10 mouse cellular contexts compared by ENCODE assay signal in the genomic region with DNA sequence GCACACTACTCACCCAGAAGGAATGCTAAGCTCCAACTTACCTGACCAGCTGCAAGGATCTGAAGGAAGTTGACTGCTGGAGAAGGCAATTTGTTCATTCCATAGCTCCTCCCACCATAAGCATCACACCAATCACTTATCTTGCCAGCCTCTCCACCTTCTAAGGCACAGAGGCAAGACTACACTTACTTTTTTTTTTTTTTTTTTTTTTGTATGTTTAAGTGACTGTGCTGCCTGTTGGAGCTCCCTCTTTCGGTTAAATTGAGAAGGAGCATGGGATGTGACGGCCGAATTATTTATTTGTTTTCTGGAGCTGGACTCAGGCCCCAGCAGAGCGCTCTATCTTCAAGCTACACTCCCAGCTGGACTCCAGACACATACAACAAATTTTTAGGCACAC. TPM values are rescaled to one million over a fixed set of nuclear protein-coding genes. Genes with fewer than 3 reads are reported as not detected.
DNase-seq lines count a peak whose midpoint lies in the region; ATAC-seq lines count a peak whose summit lies in the region.
"Had no signal": no experiment of that assay in that cellular context is flagged by ENCODE, and none has a peak within 500 bp of the region (broad histone marks: within the 10 kb centered on the region; RNA-seq: fewer than 3 reads in every experiment).

No protein-coding gene starts in this region.

- no peaks in the 10 kb centered on the region for H3K36me3 ChIP-seq in kidney, embryonic 14.5 days (ENCODE audit: control insufficient read depth, insufficient read depth, low read length)
- no peaks in the 10 kb centered on the region for H3K36me3 ChIP-seq in hindbrain, embryonic 10.5 days
- H3K36me3 ChIP-seq: embryonic facial prominence, embryonic 13.5 days; liver, embryonic 13.5 days had no signal

- no peak overlapping the region for H3K27ac ChIP-seq in kidney, embryonic 14.5 days (ENCODE audit: low read depth, low read length)
- no peak overlapping the region for H3K27ac ChIP-seq in hindbrain, embryonic 10.5 days
- H3K27ac ChIP-seq: embryonic facial prominence, embryonic 13.5 days; liver, embryonic 13.5 days had no signal

- no peak overlapping the region for H3K4me3 ChIP-seq in kidney, embryonic 14.5 days (ENCODE audit: low read length)
- H3K4me3 ChIP-seq in hindbrain, embryonic 10.5 days, result no peak overlapping the region
- H3K4me3 ChIP-seq: embryonic facial prominence, embryonic 13.5 days; liver, embryonic 13.5 days had no signal

- H3K9ac ChIP-seq in kidney, embryonic 14.5 days (ENCODE audit: low read depth, low read length), result no peak overlapping the region
- H3K9ac ChIP-seq: embryonic facial prominence, embryonic 13.5 days; liver, embryonic 13.5 days had no signal

- WGBS in kidney, embryonic 14.5 days, result 42% methylated on average over 4 of the region's 4 CpGs
- 24% methylated on average over 4 of the region's 4 CpGs for WGBS in hindbrain, embryonic 10.5 days

- DNase-seq in kidney, adult 8-10 months, result peak; percentile 7 to 9
- peak; percentile 25 for DNase-seq in ES-CJ7 (ENCODE audit: low read depth, low spot score)
- peak; percentile 18 for DNase-seq in adrenal gland, postnatal 14 days
- DNase-seq in heart, postnatal 36 days, result peak; percentile 3 to 15
- peak; percentile 44 for DNase-seq in mesoderm, embryonic 11.5 days (ENCODE audit: low read depth, low spot score)
- DNase-seq in hindbrain, embryonic 10.5 days (ENCODE audit: low spot score), result no peak
- DNase-seq in layer of hippocampus, postnatal 25 days (ENCODE audit: extremely low spot score in 1 of 2, low spot score in 1 of 2), result no peak
- DNase-seq: liver, embryonic 13.5 days had no signal

- intact Hi-C loops in heart, postnatal 36 days (cut with DNase I), result no loop called here

- H3K9me3 ChIP-seq in kidney, embryonic 14.5 days (ENCODE audit: control insufficient read depth, low read length), result no peaks in the 10 kb centered on the region
- no peaks in the 10 kb centered on the region for H3K9me3 ChIP-seq in hindbrain, embryonic 10.5 days
- H3K9me3 ChIP-seq: embryonic facial prominence, embryonic 13.5 days; liver, embryonic 13.5 days had no signal

- no peak overlapping the region for H3K4me2 ChIP-seq in kidney, embryonic 14.5 days (replicated peaks; ENCODE audit: low read depth, low read length)
- H3K4me2 ChIP-seq: embryonic facial prominence, embryonic 13.5 days; liver, embryonic 13.5 days had no signal

- no peaks in the 10 kb centered on the region; the same call in 1 of the 2 replicates for H3K27me3 ChIP-seq in kidney, embryonic 14.5 days (ENCODE audit: control insufficient read depth, insufficient read depth, low read length)
- H3K27me3 ChIP-seq in hindbrain, embryonic 10.5 days (ENCODE audit: insufficient read depth, poor library complexity, severe bottlenecking), result no peaks in the 10 kb centered on the region
- H3K27me3 ChIP-seq: liver, embryonic 13.5 days had no signal

- no peaks in the 10 kb centered on the region for H3K4me1 ChIP-seq in kidney, embryonic 14.5 days (ENCODE audit: control insufficient read depth, insufficient read depth, low read length)
- no peaks in the 10 kb centered on the region for H3K4me1 ChIP-seq in hindbrain, embryonic 10.5 days (replicated peaks)
- H3K4me1 ChIP-seq: embryonic facial prominence, embryonic 13.5 days had no signal

- no peak for ATAC-seq in kidney, embryonic 14.5 days (ENCODE audit: low FRiP score, low TSS enrichment)

RNA-seq across cellular contexts. Expression of a gene that starts 60.0 kb away (rescaled TPM):
- 10.1 and 12.9 TPM in 2 replicates for polyA plus RNA-seq in kidney, embryonic 14.5 days (2014; fragmentation: Nextera tagmentation; extraction: Ambion mirVana)
- total RNA-seq in adrenal gland, postnatal 14 days (2021), result 8.2 and 9.2 TPM in 2 replicates
- total RNA-seq in heart, postnatal 36 days (2021), result 1 to 10 TPM; 1.2 to 1.3 TPM
- polyA plus RNA-seq in hindbrain, embryonic 10.5 days (2016; fragmentation: Nextera tagmentation; extraction: Ambion mirVana), result 3.8 and 5.1 TPM in 2 replicates
- under 1 TPM in 1 of 2 experiments, not detected in 1; 0.10 TPM for total RNA-seq in layer of hippocampus, postnatal 25 days (2021)

Comparison
In these comparisons a context has a peak if more than half of its experiments do, and no peak if none do; other contexts are left out.
1. DNase-seq: peak in kidney, adult 8-10 months (2 of 2), ES-CJ7 (single experiment), adrenal gland, postnatal 14 days (single experiment), heart, postnatal 36 days (2 of 2) and mesoderm, embryonic 11.5 days (single experiment); none in hindbrain, embryonic 10.5 days (single experiment) and layer of hippocampus, postnatal 25 days (0 of 2).